Mouse (Mus musculus) bone marrow macrophage, adult 2 months (primary cell): ENCODE measurements around the gene Rpl5.

ENCODE experiments used
- CTCF ChIP-seq: IDR thresholded peaks from 2 replicates; pipeline ENCODE4 v1.5.1; 2012; ENCODE audit warnings: low read depth, mild to moderate bottlenecking, low read length, moderate library complexity
- POLR2A ChIP-seq: IDR thresholded peaks from 2 replicates; pipeline ENCODE4 v1.6.1; 2012; ENCODE audit warnings: mild to moderate bottlenecking, low read depth, low read length, borderline replicate concordance

GRCm38 (mm10) chr5:107875261-107875611 is 25.1 kb upstream of the Rpl5 start:
- no peak for TF ChIP-seq POLR2A
- TF ChIP-seq CTCF = no peak
